Mouse (Mus musculus) ES-E14 (cell line): ENCODE measurements at regions not wholly inside any gene's neighbourhood (a gene's known extent, or its start where the extent isn't known, plus 50 kb on each side); places are given as distances from the start of the nearest gene placed in this dataset.

Experiments used
- CHD2 ChIP-seq: IDR thresholded peaks from 2 replicates; pipeline ENCODE4 v1.6.1; 2014; ENCODE audit warnings: mild to moderate bottlenecking, low read depth, low read length, inconsistent platforms
- HCFC1 ChIP-seq: IDR thresholded peaks from 2 replicates; pipeline ENCODE4 v1.6.1; 2012; ENCODE audit warnings: low read length, inconsistent platforms, borderline replicate concordance; ENCODE audit not compliant: insufficient read depth
- MAFK ChIP-seq: IDR thresholded peaks from 2 replicates; pipeline ENCODE4 v1.6.1; 2014; ENCODE audit warnings: mild to moderate bottlenecking, low read depth, low read length, inconsistent platforms; ENCODE audit not compliant: insufficient read depth
- ZC3H11A ChIP-seq: IDR thresholded peaks from 2 replicates; pipeline ENCODE4 v1.6.1; 2012; ENCODE audit warnings: low read depth, mild to moderate bottlenecking, inconsistent platforms, low read length, borderline replicate concordance
- ZNF384 ChIP-seq: IDR thresholded peaks from 2 replicates; pipeline ENCODE4 v1.6.1; 2012; ENCODE audit warnings: low read depth, low read length, inconsistent platforms

DNA sequence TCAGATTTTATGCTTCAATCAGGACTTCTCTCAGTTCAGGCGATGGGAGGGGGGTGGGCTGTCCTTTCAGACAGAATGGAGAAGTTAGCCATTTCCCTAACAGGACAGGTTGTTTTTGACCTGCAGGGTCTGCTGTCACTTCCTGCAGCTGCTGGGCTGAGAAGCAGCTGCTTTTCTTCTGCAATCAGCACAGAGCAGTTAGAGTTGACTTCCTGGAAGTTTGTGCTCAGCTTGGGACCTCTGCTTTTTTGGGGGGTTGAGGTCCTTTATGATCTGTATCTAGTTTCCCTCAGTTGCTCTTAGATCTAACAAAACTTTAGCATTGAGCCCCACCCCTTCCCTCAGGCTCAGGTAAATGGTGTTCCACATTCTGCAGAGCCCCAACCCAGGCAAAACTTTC is 656.5 kb downstream of the Tmem114 start:
- TF ChIP-seq ZNF384 (no peak), CHD2 (no peak), MAFK (no peak), HCFC1 (no peak), ZC3H11A (no peak)
